Mouse (Mus musculus): ENCODE results near the gene BC005561.

DNA sequence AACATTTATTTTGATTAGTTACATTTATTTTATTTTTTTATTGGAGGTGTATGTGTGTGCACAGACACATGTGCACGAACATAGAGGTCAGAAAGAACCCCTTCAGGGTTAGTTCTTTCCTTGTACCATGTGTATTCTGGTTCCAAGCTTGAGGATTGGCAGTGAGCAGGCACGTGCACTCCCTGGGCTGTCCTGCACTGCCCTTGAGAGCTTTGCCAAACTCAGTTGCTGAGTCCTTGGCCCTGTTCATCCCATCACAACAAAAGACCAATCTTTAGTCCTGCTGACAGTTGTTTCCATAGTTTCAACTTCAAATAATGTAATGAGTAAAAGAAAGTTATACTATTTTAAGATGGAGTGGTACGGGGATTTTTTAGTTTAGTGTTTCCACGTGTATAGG is 31.2 kb downstream of the BC005561 start:
- TF ChIP-seq POLR2A (IDR thresholded peaks at IDR 0.05; ENCODE audit: control insufficient read depth, low read depth, low read length) = no peak
- no peak for TF ChIP-seq CTCF (IDR thresholded peaks at IDR 0.05; ENCODE audit: control insufficient read depth, insufficient read depth, insufficient replicate concordance, low read depth, low read length)
